Mouse (Mus musculus) spleen, adult 12 weeks (tissue): ENCODE measurements around the gene 1110012L19Rik.
"Not testable (repeated sequence)": the region's sequence is repeated elsewhere in the genome, so short reads cannot be mapped to it uniquely, and the experiment has no call there.

Experiments used
- DNase-seq: peaks from one replicate; pipeline ENCODE4 v3.0.0; 2022; ENCODE audit warnings: low spot score

1110012L19Rik gene

DNA sequence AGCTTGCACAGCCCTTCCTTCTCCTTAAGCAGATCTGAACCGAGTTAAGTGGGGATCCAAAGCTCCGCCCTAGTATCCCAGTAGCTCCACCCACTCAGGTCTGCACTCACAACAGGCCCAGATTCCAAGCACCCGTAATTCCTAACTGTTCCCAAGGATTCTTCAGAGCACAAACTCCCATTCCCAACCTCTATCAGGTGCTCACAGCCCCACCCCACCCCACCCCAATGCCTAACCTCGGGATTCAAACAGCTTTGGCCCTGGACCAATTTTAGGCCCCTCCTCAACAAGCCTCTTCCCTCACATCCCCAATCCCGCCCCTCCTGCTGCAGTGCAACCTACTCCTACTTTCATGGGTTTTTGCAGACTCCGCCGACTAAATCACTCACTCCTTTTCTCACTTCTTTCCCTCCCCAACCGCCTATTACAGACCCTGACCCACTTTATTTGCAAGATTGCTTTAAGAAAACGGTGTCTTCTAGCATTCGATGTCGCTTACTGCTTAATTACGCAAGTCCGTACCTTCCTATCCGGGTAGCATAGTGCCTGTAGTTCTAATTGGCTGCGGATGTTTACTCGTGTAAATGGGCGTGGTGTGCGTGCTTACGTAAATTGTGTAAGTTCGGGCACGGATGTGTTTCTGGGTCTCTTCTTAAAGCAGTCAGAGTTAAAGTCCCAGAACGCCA, at the start of gene 1110012L19Rik:
Gene 1110012L19Rik (plus strand): TSS at position 602 of the 686 bp plus-strand sequence.
- peak; percentile 54 for DNase-seq

DNA sequence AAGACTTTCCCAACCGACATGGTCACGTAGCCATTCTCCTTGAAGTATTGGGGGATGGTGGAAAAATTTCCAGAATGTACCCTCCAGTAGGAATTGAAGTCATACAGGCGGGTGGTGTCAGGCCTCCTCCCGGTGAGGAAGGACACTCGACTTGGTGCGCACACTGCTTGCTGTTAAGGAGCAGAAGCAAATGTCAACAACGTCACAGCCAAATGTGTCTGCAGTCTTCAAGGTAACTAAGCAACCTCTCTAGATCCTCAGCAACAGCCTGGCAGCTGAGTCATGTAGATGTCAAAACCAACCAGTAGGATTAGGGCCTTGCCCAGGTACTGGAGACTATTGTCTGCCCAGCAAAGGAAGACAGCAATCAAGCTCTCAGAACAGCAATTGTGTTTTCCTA, 22.7 kb upstream of the 1110012L19Rik start:
- DNase-seq, result no peak

DNA sequence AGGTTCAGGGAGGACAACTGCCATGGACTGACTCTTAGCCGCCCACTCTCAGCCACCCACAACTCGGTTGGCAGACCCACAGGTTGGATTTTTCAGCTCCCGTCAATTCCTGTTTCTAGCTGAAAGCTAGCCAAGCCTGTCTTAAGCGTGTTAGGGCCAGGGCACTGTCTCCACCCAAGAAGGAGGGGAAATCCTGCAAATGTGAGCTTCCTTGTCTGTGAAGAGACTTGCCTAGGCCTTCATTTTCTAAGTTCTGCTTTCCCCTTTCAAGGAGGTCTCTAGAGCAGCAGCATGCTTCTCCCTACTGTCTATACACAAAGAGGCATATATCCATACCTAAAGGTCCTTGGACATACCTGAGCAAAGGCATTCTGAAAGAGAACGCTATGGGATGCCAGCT, 22.2 kb upstream of the 1110012L19Rik start:
- no peak for DNase-seq

DNA sequence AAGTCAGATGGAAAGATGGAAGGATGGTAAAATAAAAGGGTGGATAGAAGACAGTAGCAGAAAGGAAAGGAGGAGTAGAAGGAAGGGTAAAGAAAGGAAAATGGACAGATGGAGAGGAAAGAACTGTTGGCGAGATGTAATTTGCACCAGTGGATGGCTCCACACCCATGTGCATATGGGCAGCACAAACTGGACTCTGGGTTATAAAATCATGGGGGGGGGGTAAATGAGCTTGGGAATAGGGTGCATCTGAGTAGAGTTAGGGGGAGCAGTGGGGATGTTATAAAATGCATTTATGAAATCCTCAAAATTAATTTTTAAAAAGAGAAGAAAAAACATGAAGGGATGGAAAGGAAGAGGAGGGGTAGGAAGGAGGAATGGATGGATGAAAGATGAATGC, 21.5 kb upstream of the 1110012L19Rik start:
- DNase-seq, result no peak

DNA sequence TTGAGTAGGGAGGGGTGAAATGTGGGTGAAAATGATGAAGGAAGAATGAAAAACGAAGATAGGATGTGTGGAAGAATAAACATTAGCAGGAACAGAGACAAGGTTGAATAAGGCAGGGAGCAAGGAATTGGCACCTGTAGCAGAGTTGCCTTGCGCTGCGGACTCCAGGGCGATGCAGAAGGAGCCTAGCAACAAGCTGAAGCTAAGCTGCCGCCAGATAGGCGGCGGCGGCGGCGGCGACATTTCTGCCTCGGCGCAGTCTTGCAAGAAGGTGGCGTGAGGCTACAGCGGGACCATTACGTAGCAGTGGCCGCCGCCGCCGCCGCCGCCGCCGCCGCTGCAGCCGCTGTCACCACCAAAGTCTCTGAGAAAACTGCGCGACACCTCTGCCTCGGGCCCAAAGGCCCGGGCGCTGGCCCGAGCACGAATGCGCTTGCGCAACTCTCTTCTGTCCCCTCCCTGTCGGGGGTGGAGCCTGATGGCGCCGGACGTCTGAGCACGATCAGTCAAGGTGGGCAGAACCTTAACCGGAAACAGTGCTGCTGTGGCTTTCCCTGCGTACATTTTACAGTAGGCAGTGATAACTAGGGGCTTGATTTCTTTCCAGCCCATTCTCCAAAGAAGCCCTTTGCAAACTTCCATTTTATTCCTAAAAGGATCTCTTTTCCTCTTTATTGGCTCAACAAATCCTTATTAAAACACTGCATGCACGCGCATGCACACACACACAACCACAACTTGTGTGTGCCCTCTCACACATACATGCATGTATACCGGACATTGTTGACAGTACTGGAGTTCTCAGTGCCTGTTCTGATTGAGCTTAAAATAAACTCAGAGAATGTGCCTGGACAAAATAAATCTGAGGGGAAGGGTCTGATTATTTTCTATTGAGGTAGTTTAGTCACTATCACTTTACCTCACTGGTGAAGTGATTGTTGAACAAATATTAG, 20.7 kb upstream of the 1110012L19Rik start, which contains the start of gene Ids:
Gene Ids (minus strand): TSS at position 424 of the 953 bp plus-strand sequence.
- peak; percentile 72 for DNase-seq

- DNase-seq, result not testable (repeated sequence)
Observed at GRCm38 (mm10) chrX:70369758-70370157, 15.9 kb upstream of the 1110012L19Rik start.

DNA sequence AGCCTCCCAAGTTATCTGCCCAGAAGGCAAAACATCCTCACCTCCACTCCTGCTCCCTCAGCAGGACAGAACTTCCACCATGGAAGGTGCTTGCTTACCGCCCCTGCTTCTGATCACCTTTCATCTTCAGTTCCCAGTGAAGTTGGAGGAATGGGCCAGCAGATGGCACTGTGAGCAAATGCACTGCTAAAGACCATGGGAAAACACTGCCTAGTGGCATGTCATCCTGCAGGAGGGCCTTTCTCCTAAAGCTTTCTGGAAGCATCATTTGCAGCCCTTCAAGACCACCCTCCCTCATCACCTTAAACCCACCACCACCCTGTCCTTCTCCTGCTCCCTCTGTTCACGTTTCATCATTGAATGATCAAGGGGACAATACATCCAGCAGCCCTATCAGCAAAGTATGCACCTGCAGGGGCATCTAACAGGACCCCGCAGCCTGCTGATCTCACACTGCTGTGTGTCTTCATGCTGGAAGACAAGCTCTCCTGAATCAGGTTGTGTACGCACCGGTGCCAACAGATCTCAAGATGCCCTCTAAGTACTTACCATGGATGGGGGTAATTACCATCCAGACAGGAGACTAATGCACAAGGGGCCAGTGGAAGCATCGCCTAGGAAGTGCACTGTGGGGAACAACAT, 11.1 kb upstream of the 1110012L19Rik start:
- DNase-seq, result not testable (repeated sequence)

- no peak for DNase-seq
Observed at GRCm38 (mm10) chrX:70384917-70385275, 781 bp upstream of the 1110012L19Rik start.

DNA sequence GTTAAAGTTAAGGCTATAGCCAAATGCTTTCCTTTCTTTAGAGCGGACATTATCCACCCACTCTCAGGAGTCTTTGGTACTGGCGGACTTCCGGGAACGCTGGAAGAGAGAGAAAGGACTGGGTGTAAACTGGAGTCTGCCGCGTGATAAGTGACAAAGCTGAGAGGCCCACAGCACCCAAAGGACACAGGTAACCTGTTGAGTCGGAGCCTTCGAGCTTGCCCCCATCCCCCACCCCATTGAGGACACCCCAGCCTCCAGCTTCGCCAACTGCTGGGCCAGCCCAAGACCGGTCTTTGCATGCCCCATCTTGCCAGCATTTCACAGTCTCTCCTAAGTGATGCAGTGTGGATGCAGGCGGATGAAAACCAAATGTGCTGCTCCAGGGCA, 280 bp downstream of the 1110012L19Rik start:
- no peak for DNase-seq

DNA sequence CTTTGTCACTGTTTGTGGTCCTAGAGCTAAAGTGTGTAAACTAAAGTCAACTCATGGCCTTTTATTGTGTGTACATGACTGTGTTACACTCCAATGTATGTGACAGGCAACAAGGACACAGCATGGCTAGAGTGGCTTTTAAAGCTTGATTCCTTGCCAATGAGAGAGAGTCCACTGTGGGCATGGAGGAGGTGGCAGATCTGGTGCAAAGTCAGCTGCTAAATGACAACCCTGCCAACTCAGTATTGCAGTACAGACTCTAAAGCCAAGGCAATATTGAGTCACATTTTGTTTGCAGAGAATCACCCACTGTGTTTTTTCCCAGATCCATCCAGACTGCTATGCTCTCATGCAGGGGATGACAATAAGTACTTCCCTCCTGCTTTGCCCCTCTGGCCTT, 7.0 kb downstream of the 1110012L19Rik start:
- not testable (repeated sequence) for DNase-seq

DNA sequence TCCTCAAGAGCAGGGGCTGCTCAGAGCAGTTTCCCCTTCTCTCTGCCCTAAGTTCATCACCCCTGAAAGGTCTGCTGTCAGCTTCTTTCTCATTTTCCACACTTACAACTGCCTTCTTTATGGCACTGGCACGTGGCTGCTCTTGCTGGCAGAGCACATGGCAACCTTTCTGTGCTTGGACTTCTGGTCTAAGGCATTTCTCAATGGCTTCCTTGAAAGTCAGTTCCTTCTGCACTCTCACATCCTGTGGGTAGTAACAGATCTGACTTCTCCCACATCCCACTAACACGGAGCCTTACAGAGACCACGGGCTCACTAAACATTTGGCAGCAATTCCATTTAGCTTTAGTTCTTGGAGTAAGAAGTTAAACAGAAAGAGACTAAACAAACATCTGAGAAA, 39.8 kb downstream of the 1110012L19Rik start:
- not testable (repeated sequence) for DNase-seq
